In the genomic region with DNA sequence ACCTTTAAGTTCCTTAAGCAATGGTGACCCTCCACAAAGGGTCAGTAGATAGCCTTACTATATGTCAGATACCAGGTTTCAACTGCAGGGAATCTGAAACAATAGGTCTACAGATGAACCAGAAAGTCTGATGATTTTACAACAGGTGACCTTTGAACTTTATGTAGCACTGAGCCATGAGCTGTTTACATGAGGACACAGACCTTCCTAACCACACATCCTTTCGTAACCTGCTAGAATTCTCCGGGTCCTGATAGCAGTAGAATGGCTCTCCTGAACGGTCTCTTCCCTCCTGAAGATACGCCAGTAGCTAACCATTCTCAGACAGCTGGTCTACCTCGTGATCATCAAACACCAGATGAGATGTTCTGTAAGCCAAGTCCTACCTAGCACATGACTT, we compare ENCODE assay signal across 33 mouse cellular contexts. TPM values are rescaled to one million over a fixed set of nuclear protein-coding genes. Genes with fewer than 3 reads are reported as not detected.
DNase-seq lines count a peak whose midpoint lies in the region; ATAC-seq and TF ChIP-seq lines count a peak whose summit lies in the region.
"Had no signal": no experiment of that assay in that cellular context is flagged by ENCODE, and none has a peak within 500 bp of the region (broad histone marks: within the 10 kb centered on the region; RNA-seq: fewer than 3 reads in every experiment).

No protein-coding gene starts in this region.

- H3K27me3 ChIP-seq in liver, adult 2 months (ENCODE audit: control insufficient read depth, insufficient read depth, low read length): no peaks in the 10 kb centered on the region
- H3K27me3 ChIP-seq in midbrain, embryonic 11.5 days (ENCODE audit: control insufficient read depth, insufficient read depth, low read length): no peaks in the 10 kb centered on the region
- no peaks in the 10 kb centered on the region for H3K27me3 ChIP-seq in midbrain, postnatal 0 days (ENCODE audit: insufficient read depth, low read length)
- H3K27me3 ChIP-seq: forebrain, embryonic 12.5 days; forebrain, embryonic 15.5 days; hindbrain, embryonic 12.5 days; hindbrain, embryonic 15.5 days had no signal

- H3K9me3 ChIP-seq in midbrain, embryonic 11.5 days (ENCODE audit: control insufficient read depth, low read length): no peaks in the 10 kb centered on the region
- H3K9me3 ChIP-seq in midbrain, postnatal 0 days (ENCODE audit: low read length): no peaks in the 10 kb centered on the region
- H3K9me3 ChIP-seq: embryonic facial prominence, embryonic 10.5 days; forebrain, embryonic 12.5 days; forebrain, embryonic 15.5 days; hindbrain, embryonic 12.5 days; hindbrain, embryonic 15.5 days had no signal

- no peak for ATAC-seq in midbrain, embryonic 11.5 days (ENCODE audit: low FRiP score)
- ATAC-seq in midbrain, postnatal 0 days (ENCODE audit: low FRiP score): no peak
- ATAC-seq: activated CD4-positive, CD25-positive, alpha-beta regulatory T cell, adult 4 months; forebrain, embryonic 15.5 days had no signal

- H3K4me1 ChIP-seq in liver, adult 2 months (ENCODE audit: control insufficient read depth, insufficient read depth, low read length): peaks cover 10% of the 10 kb centered on the region
- H3K4me1 ChIP-seq in midbrain, embryonic 11.5 days (ENCODE audit: control insufficient read depth, insufficient read depth, low read length): no peaks in the 10 kb centered on the region
- H3K4me1 ChIP-seq in midbrain, postnatal 0 days (ENCODE audit: insufficient read depth, low read length): no peaks in the 10 kb centered on the region
- H3K4me1 ChIP-seq: embryonic facial prominence, embryonic 13.5 days; forebrain, embryonic 12.5 days; forebrain, embryonic 15.5 days; hindbrain, embryonic 12.5 days; hindbrain, embryonic 15.5 days had no signal

- DNase-seq in liver, adult 2 months (ENCODE audit: extremely low read depth, low read depth, low spot score): peak; percentile 84
- no peak for DNase-seq in liver
- DNase-seq in midbrain, embryonic 11.5 days (ENCODE audit: low spot score, missing footprints): peak; percentile 70
- DNase-seq in midbrain, postnatal 0 days (ENCODE audit: low spot score): no peak
- DNase-seq in yolk sac, embryonic 10.5 days (ENCODE audit: low spot score): peak; percentile 37
- DNase-seq in heart, adult 11 months: no peak
- DNase-seq: adrenal gland, adult 8-10 months; adrenal gland, postnatal 25 days; cerebellum, adult 11-12 months; cerebellum, adult 8-10 months; cerebellum, postnatal 10 days; cerebellum, postnatal 36 days; embryo, embryonic 11 days; gastrocnemius, postnatal 25 days; heart, adult 2 months had no signal

- 0 out of 2 replicates have a peak overlapping the region, but pooled peaks have one; percentile 56 for H3K27ac ChIP-seq in liver, adult 2 months (replicated peaks; ENCODE audit: insufficient read depth, low read depth, low read length)
- no peak overlapping the region for H3K27ac ChIP-seq in midbrain, embryonic 11.5 days (ENCODE audit: low read depth, low read length)
- H3K27ac ChIP-seq in midbrain, postnatal 0 days (ENCODE audit: low read depth, low read length): no peak overlapping the region
- H3K27ac ChIP-seq: embryonic facial prominence, embryonic 10.5 days; embryonic facial prominence, embryonic 13.5 days; forebrain, embryonic 12.5 days; forebrain, embryonic 15.5 days; heart, adult 2 months; hindbrain, embryonic 12.5 days; hindbrain, embryonic 15.5 days had no signal

- TF ChIP-seq POLR2A in liver, adult 2 months (IDR thresholded peaks at IDR 0.05; ENCODE audit: extremely low read depth, insufficient read depth, low read length): no peak

- WGBS in liver, adult 2 months: 28% methylated on average over 5 of the region's 5 CpGs
- 88% methylated on average over 5 of the region's 5 CpGs for WGBS in midbrain, embryonic 11.5 days
- whole genome bisulfite sequencing in midbrain, postnatal 0 days: 92% methylated on average over 5 of the region's 5 CpGs

- H3K4me3 ChIP-seq in liver, adult 2 months (ENCODE audit: insufficient read depth, low read depth, low read length): no peak overlapping the region
- no peak overlapping the region for H3K4me3 ChIP-seq in midbrain, embryonic 11.5 days (ENCODE audit: low read depth, low read length)
- H3K4me3 ChIP-seq in midbrain, postnatal 0 days (ENCODE audit: low read depth, low read length): no peak overlapping the region
- H3K4me3 ChIP-seq: embryonic facial prominence, embryonic 10.5 days; embryonic facial prominence, embryonic 13.5 days; erythroblast, embryonic 14.5 days; forebrain, embryonic 12.5 days; forebrain, embryonic 15.5 days; heart, adult 2 months; hindbrain, embryonic 12.5 days; hindbrain, embryonic 15.5 days had no signal

- H3K4me2 ChIP-seq in midbrain, embryonic 11.5 days: no peak overlapping the region
- no peak overlapping the region for H3K4me2 ChIP-seq in midbrain, postnatal 0 days (ENCODE audit: low read depth, low read length, poor library complexity, severe bottlenecking)
- H3K4me2 ChIP-seq: embryonic facial prominence, embryonic 13.5 days; forebrain, embryonic 12.5 days; forebrain, embryonic 15.5 days; heart, embryonic 11.5 days; hindbrain, embryonic 12.5 days; hindbrain, embryonic 15.5 days had no signal

- H3K79me2 ChIP-seq in liver, adult 2 months (ENCODE audit: control insufficient read depth, insufficient read depth, low read length): no peaks in the 10 kb centered on the region

- no peak overlapping the region for H3K9ac ChIP-seq in liver, adult 2 months (ENCODE audit: low read depth, low read length)
- no peak overlapping the region for H3K9ac ChIP-seq in midbrain, embryonic 11.5 days (ENCODE audit: low read length)
- no peak overlapping the region for H3K9ac ChIP-seq in midbrain, postnatal 0 days (replicated peaks; ENCODE audit: low read length, poor library complexity, severe bottlenecking)
- H3K9ac ChIP-seq: embryonic facial prominence, embryonic 13.5 days; forebrain, embryonic 12.5 days; forebrain, embryonic 15.5 days; hindbrain, embryonic 12.5 days; hindbrain, embryonic 15.5 days had no signal

- no peaks in the 10 kb centered on the region for H3K36me3 ChIP-seq in liver, adult 2 months (ENCODE audit: control insufficient read depth, insufficient read depth, low read length)
- H3K36me3 ChIP-seq in midbrain, embryonic 11.5 days (ENCODE audit: control insufficient read depth, insufficient read depth, low read length): no peaks in the 10 kb centered on the region
- H3K36me3 ChIP-seq in midbrain, postnatal 0 days (ENCODE audit: insufficient read depth, low read length): no peaks in the 10 kb centered on the region
- H3K36me3 ChIP-seq: embryonic facial prominence, embryonic 10.5 days; embryonic facial prominence, embryonic 13.5 days; forebrain, embryonic 12.5 days; forebrain, embryonic 15.5 days; hindbrain, embryonic 12.5 days; hindbrain, embryonic 15.5 days had no signal

- TF ChIP-seq CTCF in liver, adult 2 months (IDR thresholded peaks at IDR 0.05; ENCODE audit: low read depth, low read length): no peak
- no peak for TF ChIP-seq CTCF in midbrain, postnatal 0 days (IDR thresholded peaks at IDR 0.05)

RNA-seq across cellular contexts. Expression of a gene that starts 2.9 kb away (rescaled TPM):
- not detected in 2 replicates for total RNA-seq in liver, adult 2 months (2014; rRNA removed)
- not detected in 2 replicates for polyA plus RNA-seq in liver, adult 2 months (2012; rRNA removed)
- polyA plus RNA-seq in midbrain, embryonic 11.5 days (2014; fragmentation: Nextera tagmentation; extraction: Ambion mirVana): not detected in 2 replicates
- total RNA-seq in midbrain, postnatal 0 days (2014; rRNA removed): not detected in 2 replicates
- not detected in 2 replicates for polyA plus RNA-seq in midbrain, postnatal 0 days (2015; fragmentation: Nextera tagmentation; extraction: Ambion mirVana)
- total RNA-seq: adrenal gland, adult 8-10 months; adrenal gland, postnatal 25 days; ES-E14; gastrocnemius, adult 8-10 months; gastrocnemius, postnatal 25 days; heart, adult 2 months; heart, postnatal 25 days; hematopoietic stem cell, adult 5-6 weeks had no signal
- polyA plus RNA-seq: activated CD4-positive, CD25-positive, alpha-beta regulatory T cell, adult 4 months; brain, embryonic 14.5 days; cortical plate, adult 2 months; embryonic facial prominence, embryonic 10.5 days; embryonic facial prominence, embryonic 13.5 days; erythroblast, embryonic 14.5 days; forebrain, embryonic 12.5 days; forebrain, embryonic 15.5 days; gonadal fat pad, adult 2 months; heart, adult 2 months; heart, embryonic 11.5 days; heart, embryonic 14.5 days; heart, postnatal 0 days; hindbrain, embryonic 12.5 days had no signal

RNA-seq across cellular contexts. Expression of a gene that starts 18.8 kb away (rescaled TPM):
- 8.9 and 12.6 TPM in 2 replicates for total RNA-seq in liver, adult 2 months (2014; rRNA removed)
- 27.8 and 31.4 TPM in 2 replicates for polyA plus RNA-seq in liver, adult 2 months (2012; rRNA removed)
- polyA plus RNA-seq in midbrain, embryonic 11.5 days (2014; fragmentation: Nextera tagmentation; extraction: Ambion mirVana): 91.9 and 110 TPM in 2 replicates
- total RNA-seq in midbrain, postnatal 0 days (2014; rRNA removed): 60.4 and 65.5 TPM in 2 replicates
- 23.5 TPM in 2 replicates for polyA plus RNA-seq in midbrain, postnatal 0 days (2015; fragmentation: Nextera tagmentation; extraction: Ambion mirVana)

RNA-seq across cellular contexts. Expression of a gene that starts 23.9 kb away (rescaled TPM):
- total RNA-seq in liver, adult 2 months (2014; rRNA removed): not detected in 2 replicates
- 0.11 TPM in 1 of 2 replicates, not detected in the other for polyA plus RNA-seq in liver, adult 2 months (2012; rRNA removed)
- 1.0 and 1.5 TPM in 2 replicates for polyA plus RNA-seq in midbrain, embryonic 11.5 days (2014; fragmentation: Nextera tagmentation; extraction: Ambion mirVana)
- total RNA-seq in midbrain, postnatal 0 days (2014; rRNA removed): not detected in 2 replicates
- 0.18 and 0.81 TPM in 2 replicates for polyA plus RNA-seq in midbrain, postnatal 0 days (2015; fragmentation: Nextera tagmentation; extraction: Ambion mirVana)
- total RNA-seq: hematopoietic stem cell, adult 5-6 weeks had no signal
- polyA plus RNA-seq: erythroblast, embryonic 14.5 days had no signal

RNA-seq across cellular contexts. Expression of a gene that starts 54.8 kb away (rescaled TPM):
- 6.1 and 9.5 TPM in 2 replicates for total RNA-seq in liver, adult 2 months (2014; rRNA removed)
- polyA plus RNA-seq in liver, adult 2 months (2012; rRNA removed): 12.5 and 16.1 TPM in 2 replicates
- 50.4 and 52.8 TPM in 2 replicates for polyA plus RNA-seq in midbrain, embryonic 11.5 days (2014; fragmentation: Nextera tagmentation; extraction: Ambion mirVana)
- total RNA-seq in midbrain, postnatal 0 days (2014; rRNA removed): 93.8 and 108 TPM in 2 replicates
- polyA plus RNA-seq in midbrain, postnatal 0 days (2015; fragmentation: Nextera tagmentation; extraction: Ambion mirVana): 58.0 and 66.1 TPM in 2 replicates
- polyA plus RNA-seq: activated CD4-positive, CD25-positive, alpha-beta regulatory T cell, adult 4 months had no signal

Comparison
In these comparisons a context has a peak if more than half of its experiments do, and no peak if none do; other contexts are left out.
1. DNase-seq: peak in liver, adult 2 months (single experiment), midbrain, embryonic 11.5 days (single experiment) and yolk sac, embryonic 10.5 days (single experiment); none in liver (single experiment), midbrain, postnatal 0 days (single experiment) and heart, adult 11 months (single experiment).